Mouse (Mus musculus) midbrain, embryonic 14.5 days (tissue): ENCODE measurements at regions not wholly inside any gene's neighbourhood (a gene's known extent, or its start where the extent isn't known, plus 50 kb on each side); places are given as distances from the start of the nearest gene placed in this dataset.
A peak's percentile ranks its signal among the peaks of the same experiment; 100 is the strongest.

Source experiments
- ATAC-seq: fragments of 200-750 bp; cut with Nextera tagmentation; 2 replicates; pipeline ENCODE4 v1.8.0; 2017; ENCODE audit warnings: moderate number of reproducible peaks, moderate library complexity; ENCODE audit not compliant: low FRiP score, low TSS enrichment
- DNase-seq: peaks from one replicate; pipeline ENCODE4 v3.0.0-alpha.2; 2015
- H3K27ac ChIP-seq: fragments of 300-500 bp; sonication (generic); replicated peaks from 2 replicates; pipeline ENCODE4 v1.5.1; 2014; ENCODE audit warnings: mild to moderate bottlenecking, low read depth, low read length, moderate library complexity
- H3K27me3 ChIP-seq: fragments of 300-500 bp; sonication (generic); 2 replicates; pipeline ENCODE4 v1.6.1; 2014; ENCODE audit warnings: low read length, control low read depth, mixed read lengths; ENCODE audit not compliant: control insufficient read depth, insufficient read depth
- H3K36me3 ChIP-seq: fragments of 300-500 bp; sonication (generic); 2 replicates; pipeline ENCODE4 v1.6.1; 2014; ENCODE audit warnings: low read length, control low read depth; ENCODE audit not compliant: control insufficient read depth, insufficient read depth
- H3K4me1 ChIP-seq: fragments of 300-500 bp; sonication (generic); 2 replicates; pipeline ENCODE4 v1.6.1; 2014; ENCODE audit warnings: mild to moderate bottlenecking, antibody characterized with exemption, low read length, control low read depth; ENCODE audit not compliant: control insufficient read depth, insufficient read depth
- H3K4me2 ChIP-seq: fragments of 300-500 bp; sonication (generic); 2 replicates; pipeline ENCODE4 v1.6.1; 2014; ENCODE audit warnings: mild to moderate bottlenecking, low read length, moderate library complexity
- H3K4me3 ChIP-seq: fragments of 300-500 bp; sonication (generic); replicated peaks from 2 replicates; pipeline ENCODE4 v1.5.1; 2014; ENCODE audit warnings: low read depth, low read length
- H3K9ac ChIP-seq: fragments of 300-500 bp; sonication (generic); replicated peaks from 2 replicates; pipeline ENCODE4 v1.6.1; 2014; ENCODE audit warnings: mild to moderate bottlenecking, low read length, moderate library complexity
- H3K9me3 ChIP-seq: fragments of 300-500 bp; sonication (generic); 2 replicates; pipeline ENCODE4 v1.6.1; 2016; ENCODE audit warnings: low read length, control low read depth, mixed read lengths; ENCODE audit not compliant: control insufficient read depth
- WGBS: fragments of 180-500 bp; shearing (Covaris S2); extraction: QIAGEN DNeasy Blood & Tissue Kit; methylation state at CpG from one replicate; pipeline ENCODE4 v1.1.7; 2014; 5-methylcytosine and 5-hydroxymethylcytosine counted together

DNA sequence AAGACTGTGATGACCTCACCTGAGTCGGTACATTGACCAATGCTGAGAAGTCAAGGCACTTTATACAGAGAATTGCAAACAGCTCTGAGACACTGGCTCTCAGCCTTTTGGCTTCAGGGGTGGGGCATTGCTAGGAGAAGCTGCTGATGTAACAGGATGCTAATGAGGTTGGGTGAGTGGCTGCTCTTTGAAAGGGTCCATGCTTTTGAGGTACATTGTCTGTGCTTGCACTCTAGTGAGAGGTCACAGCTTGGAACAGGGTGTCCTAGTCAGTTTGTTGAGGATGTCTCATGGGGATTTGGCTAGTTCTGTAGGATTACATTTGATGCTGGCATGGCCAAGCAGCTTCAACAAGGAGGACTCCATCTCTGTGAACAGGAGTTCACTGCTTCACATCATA is 109.1 kb upstream of the Auts2 start:
- Histone ChIP-seq H3K36me3 (no peaks in the 10 kb centered on the region), H3K4me2 (no peak overlapping the region), H3K4me1 (no peaks in the 10 kb centered on the region), H3K27me3 (no peaks in the 10 kb centered on the region), H3K27ac (no peak overlapping the region), H3K9me3 (no peaks in the 10 kb centered on the region), H3K9ac (no peak overlapping the region), H3K4me3 (no peak overlapping the region)
- WGBS, result 48% methylated on average over 1 of the region's 1 CpGs
- ATAC-seq (no peak), DNase-seq (no peak)

DNA sequence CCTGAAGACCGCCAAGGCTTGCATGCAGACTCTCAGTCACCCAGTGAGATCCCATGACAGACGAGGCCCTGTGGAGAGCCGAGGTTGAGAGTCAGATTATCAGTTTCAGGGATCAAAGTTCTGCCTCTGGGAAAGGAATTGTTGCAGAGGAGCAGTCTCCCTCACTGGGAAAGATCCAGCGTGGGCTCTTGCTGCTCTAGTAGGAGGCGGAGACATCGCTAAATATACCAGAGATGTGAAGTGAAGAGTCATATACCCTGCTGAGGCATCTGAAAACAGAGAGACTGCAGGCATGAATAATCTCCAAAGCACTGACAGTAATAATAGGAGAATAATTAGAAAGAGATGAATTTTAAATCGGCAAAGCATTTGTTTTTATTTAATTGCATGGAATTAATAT is 106.6 kb upstream of the Auts2 start:
- H3K4me3 ChIP-seq, result no peak overlapping the region
- 54% methylated on average over 7 of the region's 7 CpGs for WGBS
- DNase-seq (no peak), ATAC-seq (no peak)
- H3K4me2 ChIP-seq, result no peak overlapping the region
- no peaks in the 10 kb centered on the region for H3K9me3 ChIP-seq
- no peak overlapping the region for H3K27ac ChIP-seq
- no peak overlapping the region for H3K9ac ChIP-seq
- H3K36me3 ChIP-seq, result no peaks in the 10 kb centered on the region
- no peaks in the 10 kb centered on the region for H3K4me1 ChIP-seq
- no peaks in the 10 kb centered on the region for H3K27me3 ChIP-seq

- Histone ChIP-seq H3K36me3 (no peaks in the 10 kb centered on the region), H3K27ac (no peak overlapping the region), H3K27me3 (no peaks in the 10 kb centered on the region), H3K4me1 (no peaks in the 10 kb centered on the region), H3K9ac (no peak overlapping the region), H3K4me3 (no peak overlapping the region), H3K9me3 (no peaks in the 10 kb centered on the region), H3K4me2 (no peak overlapping the region)
- ATAC-seq (no peak), DNase-seq (no peak)
- WGBS, result 70% methylated on average over 2 of the region's 2 CpGs
Observed at GRCm38 (mm10) chr5:132648751-132649150, 105.6 kb upstream of the Auts2 start.

DNA sequence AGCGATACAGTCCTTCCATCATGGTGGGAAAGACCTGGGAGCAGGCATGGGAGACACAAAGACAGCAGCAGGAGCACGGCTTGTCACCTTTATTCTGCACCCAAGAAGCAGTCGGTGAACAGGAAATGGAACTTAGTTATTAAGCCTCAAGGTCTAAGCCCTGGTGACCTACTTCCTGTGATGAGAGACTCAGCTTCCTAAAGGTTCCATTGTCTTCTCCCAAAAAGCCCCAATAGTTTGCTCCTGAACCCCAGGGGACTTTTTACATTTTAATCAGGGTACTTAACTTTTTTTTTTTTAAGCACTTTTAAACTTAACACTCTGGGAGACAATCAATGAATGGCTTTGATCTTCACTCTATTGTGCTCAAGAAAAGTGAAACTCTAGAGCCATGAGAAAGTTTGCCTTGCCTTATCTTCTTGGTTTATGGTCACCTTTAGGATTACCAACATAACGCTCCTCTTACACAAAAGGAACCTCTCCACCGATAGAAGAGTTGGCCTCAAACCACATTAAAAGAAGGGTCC is 101.6 kb upstream of the Auts2 start:
- Histone ChIP-seq H3K27me3 (no peaks in the 10 kb centered on the region), H3K27ac (no peak overlapping the region), H3K9ac (no peak overlapping the region), H3K4me2 (no peak overlapping the region), H3K9me3 (no peaks in the 10 kb centered on the region), H3K36me3 (no peaks in the 10 kb centered on the region), H3K4me3 (no peak overlapping the region), H3K4me1 (no peaks in the 10 kb centered on the region)
- ATAC-seq, result no peak
- no peak for DNase-seq
- WGBS, result 67% methylated on average over 5 of the region's 5 CpGs

DNA sequence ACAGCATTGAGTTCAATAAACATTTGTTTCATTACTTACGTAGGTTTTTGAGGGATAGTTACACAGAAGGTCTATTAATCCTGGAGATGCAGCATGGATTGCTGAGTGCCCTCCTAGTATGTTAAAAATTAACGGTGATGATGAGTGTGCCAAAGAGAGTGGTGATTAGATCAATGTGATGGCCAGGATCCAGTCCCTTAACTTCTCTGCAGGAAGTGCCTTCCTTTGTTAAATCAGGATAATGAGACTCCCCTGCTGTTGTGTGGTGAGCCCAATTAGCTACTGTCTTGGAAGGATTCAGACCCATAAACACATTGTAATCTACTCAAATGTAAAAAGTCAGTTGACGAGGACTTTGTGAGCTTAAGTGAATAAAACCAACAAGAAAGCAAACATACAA is 100.1 kb upstream of the Auts2 start:
- no peak for DNase-seq
- no peaks in the 10 kb centered on the region for H3K36me3 ChIP-seq
- no peak overlapping the region for H3K27ac ChIP-seq

DNA sequence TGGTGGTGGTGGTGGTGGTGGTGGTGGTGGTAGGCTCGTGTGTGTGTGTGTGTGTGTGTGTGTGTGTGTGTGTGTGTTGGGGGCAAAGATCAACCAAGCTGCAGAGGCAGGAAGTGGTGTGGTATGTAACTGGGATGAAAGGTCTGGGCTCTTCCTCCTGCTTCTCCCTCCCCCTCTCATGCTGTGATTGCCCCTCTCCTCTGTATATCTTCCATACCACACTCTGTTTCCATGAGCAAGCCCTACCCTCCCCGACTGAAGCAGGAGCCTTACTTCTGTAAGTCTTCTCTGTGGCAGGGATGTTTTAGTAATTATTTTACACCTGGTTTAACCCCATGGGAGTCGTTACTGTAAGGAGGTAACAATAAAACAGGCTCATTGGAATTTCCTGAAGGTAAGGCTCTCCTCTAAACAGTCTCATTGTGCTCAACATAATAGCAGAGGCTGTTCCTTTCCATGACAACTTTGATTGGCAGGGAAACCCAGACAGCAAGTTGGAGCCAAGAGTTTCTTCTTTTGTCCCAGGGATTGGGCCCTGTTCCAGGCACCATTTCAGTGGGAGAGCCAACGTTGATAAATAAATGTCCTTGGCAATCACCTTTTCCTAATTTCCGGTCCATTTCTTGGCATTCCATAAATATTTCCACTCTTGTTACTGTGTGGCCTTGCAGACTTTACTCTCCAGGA is 90.2 kb upstream of the Auts2 start:
- Histone ChIP-seq H3K9ac (no peak overlapping the region), H3K36me3 (no peaks in the 10 kb centered on the region), H3K4me1 (no peaks in the 10 kb centered on the region), H3K27me3 (no peaks in the 10 kb centered on the region), H3K4me3 (no peak overlapping the region), H3K4me2 (no peak overlapping the region), H3K9me3 (no peaks in the 10 kb centered on the region), H3K27ac (no peak overlapping the region)
- ATAC-seq (no peak), DNase-seq (peak; percentile 54)
- WGBS, result 58% methylated on average over 5 of the region's 5 CpGs

More for the DNA sequence above, 100.1 kb upstream of the Auts2 start:
- Histone ChIP-seq H3K27me3 (no peaks in the 10 kb centered on the region), H3K4me1 (no peaks in the 10 kb centered on the region), H3K4me3 (no peak overlapping the region), H3K9me3 (no peaks in the 10 kb centered on the region), H3K9ac (no peak overlapping the region), H3K4me2 (no peak overlapping the region)
- WGBS, result 71% methylated on average over 3 of the region's 3 CpGs
- no peak for ATAC-seq

DNA sequence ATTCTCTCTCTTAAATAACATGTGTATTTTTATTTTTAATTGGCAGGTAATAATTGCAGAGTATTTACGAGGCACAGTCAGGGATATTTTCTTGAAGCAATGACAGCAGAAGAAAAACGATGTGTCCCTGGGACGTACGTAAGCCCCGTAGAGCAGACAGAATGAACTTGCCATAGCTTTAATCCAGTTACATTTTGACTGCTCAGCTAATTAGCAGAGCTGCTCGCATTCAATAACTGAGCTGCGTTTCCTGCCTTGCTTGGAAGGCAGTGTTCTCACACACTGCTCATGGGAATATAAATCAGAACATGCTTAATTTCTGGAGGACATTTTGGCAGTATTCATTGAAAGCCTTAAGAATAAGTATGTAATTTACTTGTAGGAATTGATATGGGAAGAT is 78.6 kb upstream of the Auts2 start:
- WGBS, result 37% methylated on average over 7 of the region's 7 CpGs
- no peaks in the 10 kb centered on the region for H3K36me3 ChIP-seq
- H3K9me3 ChIP-seq, result no peaks in the 10 kb centered on the region
- no peak overlapping the region for H3K27ac ChIP-seq
- ATAC-seq, result no peak
- no peak overlapping the region for H3K4me2 ChIP-seq
- no peaks in the 10 kb centered on the region for H3K27me3 ChIP-seq
- DNase-seq, result peak; percentile 57
- no peak overlapping the region for H3K9ac ChIP-seq
- H3K4me3 ChIP-seq, result no peak overlapping the region
- no peaks in the 10 kb centered on the region for H3K4me1 ChIP-seq

- no peaks in the 10 kb centered on the region for H3K4me1 ChIP-seq
- no peaks in the 10 kb centered on the region for H3K9me3 ChIP-seq
- no peak overlapping the region for H3K9ac ChIP-seq
- H3K27ac ChIP-seq, result no peak overlapping the region
- DNase-seq (no peak), ATAC-seq (no peak)
- no peaks in the 10 kb centered on the region for H3K36me3 ChIP-seq
- H3K4me2 ChIP-seq, result no peak overlapping the region
- H3K27me3 ChIP-seq, result no peaks in the 10 kb centered on the region
- 72% methylated on average over 3 of the region's 3 CpGs for WGBS
- H3K4me3 ChIP-seq, result no peak overlapping the region
Observed at GRCm38 (mm10) chr5:132617241-132617640, 74.1 kb upstream of the Auts2 start.

DNA sequence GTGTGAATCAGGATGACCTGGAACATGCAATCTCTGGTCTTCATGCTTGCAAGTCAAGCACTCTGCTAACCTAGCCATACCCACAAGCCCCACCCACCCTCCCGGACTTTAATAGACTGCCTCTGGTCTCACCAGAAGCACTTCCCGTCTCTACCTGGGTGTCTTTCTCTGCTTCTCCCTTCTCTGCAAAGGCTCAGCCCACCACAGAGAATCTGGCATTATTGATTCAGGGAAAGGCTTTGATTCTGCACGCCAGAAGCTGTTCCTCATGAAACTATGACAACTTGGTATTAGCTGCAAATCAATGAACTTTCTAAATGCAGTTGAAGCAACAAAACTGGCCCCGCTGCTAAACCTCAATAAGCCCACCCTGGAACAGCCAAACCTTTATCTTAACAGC is 66.1 kb upstream of the Auts2 start:
- Histone ChIP-seq H3K27me3 (no peaks in the 10 kb centered on the region), H3K4me1 (no peaks in the 10 kb centered on the region), H3K9ac (no peak overlapping the region), H3K9me3 (no peaks in the 10 kb centered on the region), H3K27ac (no peak overlapping the region), H3K4me3 (no peak overlapping the region), H3K36me3 (no peaks in the 10 kb centered on the region), H3K4me2 (no peak overlapping the region)
- 22% methylated on average over 4 of the region's 4 CpGs for WGBS
- no peak for ATAC-seq
- peak; percentile 10 for DNase-seq
